Mouse (Mus musculus): ENCODE data around the gene Lhx9. TPM values are rescaled to one million over a fixed set of nuclear protein-coding genes. Genes with fewer than 3 reads are reported as not detected.

Gene Lhx9
- polyA plus RNA-seq, 1 experiment from 2014 or later, result 0.15 TPM

DNA sequence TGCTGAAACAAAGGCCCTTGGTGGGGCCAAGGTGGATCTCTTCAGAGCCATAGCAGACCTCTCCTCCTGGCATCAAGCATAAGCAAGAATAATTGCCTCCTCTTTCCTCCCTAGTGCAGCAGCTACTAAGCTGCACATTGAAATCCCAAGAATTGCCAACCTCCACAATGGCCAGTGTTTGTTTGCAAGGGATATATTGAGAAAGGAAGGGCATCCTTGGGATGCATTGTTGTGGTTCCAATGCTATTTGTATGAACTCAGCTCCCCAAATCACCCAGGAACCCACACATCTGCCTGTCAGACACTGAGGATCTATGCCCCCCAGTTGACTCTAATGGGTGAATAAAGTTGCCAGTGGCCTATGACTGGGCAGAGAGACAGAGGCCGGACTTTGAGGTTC, 2.4 kb upstream of the Lhx9 start:
- Histone ChIP-seq H3K9ac (ENCODE audit: low read length) (no peak overlapping the region), H3K4me3 (ENCODE audit: low read depth, low read length) (no peak overlapping the region), H3K36me3 (ENCODE audit: control insufficient read depth, insufficient read depth, low read length) (no peaks in the 10 kb centered on the region), H3K9me3 (ENCODE audit: control insufficient read depth, low read length) (no peaks in the 10 kb centered on the region), H3K4me2 (replicated peaks; ENCODE audit: low read depth) (no peak overlapping the region), H3K27ac (replicated peaks) (no peak overlapping the region), H3K27me3 (ENCODE audit: control insufficient read depth, insufficient read depth, low read length) (no peaks in the 10 kb centered on the region), H3K4me1 (replicated peaks; ENCODE audit: control insufficient read depth, insufficient read depth) (0 out of 2 replicates have a peak, but pooled peaks cover 4% of the 10 kb centered on the region)
- WGBS, result 95% methylated on average over 1 of the region's 1 CpGs
- DNase-seq (ENCODE audit: low spot score) (no peak), ATAC-seq (ENCODE audit: low FRiP score, low TSS enrichment) (no peak)
- TF ChIP-seq EP300 (optimal IDR thresholded peaks at IDR 0.05) (no peak), CTCF (IDR thresholded peaks at IDR 0.05; ENCODE audit: low read depth) (no peak)

DNA sequence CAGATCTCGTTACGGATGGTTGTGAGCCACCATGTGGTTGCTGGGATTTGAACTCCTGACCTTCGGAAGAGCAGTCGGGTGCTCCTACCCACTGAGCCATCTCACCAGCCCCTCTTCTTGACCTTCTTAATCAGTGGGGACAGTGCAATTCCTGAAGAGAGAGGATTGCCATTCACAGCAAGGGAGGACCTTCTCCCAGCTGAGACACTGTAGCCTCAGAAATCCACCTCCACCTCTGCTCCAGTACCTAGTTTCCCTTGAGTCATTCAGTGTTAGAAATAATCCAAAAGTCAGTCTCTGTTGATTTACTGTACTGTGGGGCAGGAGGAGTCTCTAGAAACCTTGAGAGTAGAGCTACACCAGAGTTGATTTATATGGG, 1.8 kb upstream of the Lhx9 start:
- H3K9ac ChIP-seq (ENCODE audit: low read length), result no peak overlapping the region
- no peak overlapping the region for H3K4me2 ChIP-seq (replicated peaks; ENCODE audit: low read depth)
- no peak for TF ChIP-seq CTCF (IDR thresholded peaks at IDR 0.05; ENCODE audit: low read depth)
- TF ChIP-seq EP300 (optimal IDR thresholded peaks at IDR 0.05), result no peak
- no peak overlapping the region for H3K4me3 ChIP-seq (ENCODE audit: low read depth, low read length)
- ATAC-seq (ENCODE audit: low FRiP score, low TSS enrichment), result no peak
- no peak overlapping the region for H3K27ac ChIP-seq (replicated peaks)
- WGBS, result 63% methylated on average over 2 of the region's 4 CpGs
- H3K27me3 ChIP-seq (ENCODE audit: control insufficient read depth, insufficient read depth, low read length), result peaks cover 4% of the 10 kb centered on the region; the same call in 1 of the 2 replicates
- H3K9me3 ChIP-seq (ENCODE audit: control insufficient read depth, low read length), result no peaks in the 10 kb centered on the region
- no peak for DNase-seq (ENCODE audit: low spot score)
- 0 out of 2 replicates have a peak, but pooled peaks cover 4% of the 10 kb centered on the region for H3K4me1 ChIP-seq (replicated peaks; ENCODE audit: control insufficient read depth, insufficient read depth)
- H3K36me3 ChIP-seq (ENCODE audit: control insufficient read depth, insufficient read depth, low read length), result no peaks in the 10 kb centered on the region

DNA sequence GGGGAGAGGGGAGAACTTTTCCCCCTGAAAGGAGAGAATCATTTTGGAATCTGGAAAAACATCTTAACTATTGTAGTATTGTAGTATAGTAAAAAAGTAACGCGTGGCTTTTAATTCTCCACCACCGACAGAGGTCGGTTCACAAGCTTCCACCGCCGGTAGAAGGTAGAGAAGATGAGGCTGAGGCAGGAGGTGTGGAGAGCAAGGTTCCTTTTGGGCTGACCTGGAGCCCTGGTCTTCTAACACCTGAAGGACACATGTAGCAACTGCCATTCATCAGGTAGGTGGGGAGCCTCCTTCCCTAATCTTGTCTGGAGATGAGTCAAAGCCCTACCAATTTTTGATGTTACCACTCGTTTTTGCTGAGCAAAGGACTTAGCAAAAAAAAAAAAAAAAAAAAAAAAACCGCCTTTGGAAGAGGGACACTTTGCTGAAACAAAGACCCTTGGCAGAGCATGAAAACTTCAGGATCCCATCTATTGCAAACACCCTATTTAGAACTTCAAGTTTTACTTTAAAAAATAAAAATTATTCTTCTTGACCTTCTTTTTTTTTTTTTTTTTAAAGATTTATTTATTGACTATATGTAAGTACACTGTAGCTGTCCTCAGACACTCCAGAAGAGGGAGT, 1.3 kb upstream of the Lhx9 start:
- H3K4me3 ChIP-seq (ENCODE audit: low read depth, low read length), result no peak overlapping the region
- H3K4me1 ChIP-seq (replicated peaks; ENCODE audit: control insufficient read depth, insufficient read depth), result 0 out of 2 replicates have a peak, but pooled peaks cover 4% of the 10 kb centered on the region
- no peak overlapping the region for H3K9ac ChIP-seq (ENCODE audit: low read length)
- TF ChIP-seq EP300 (optimal IDR thresholded peaks at IDR 0.05) (no peak), CTCF (IDR thresholded peaks at IDR 0.05; ENCODE audit: low read depth) (no peak)
- no peak overlapping the region for H3K4me2 ChIP-seq (replicated peaks; ENCODE audit: low read depth)
- DNase-seq (ENCODE audit: low spot score) (no peak), ATAC-seq (ENCODE audit: low FRiP score, low TSS enrichment) (no peak)
- no peak overlapping the region for H3K27ac ChIP-seq (replicated peaks)
- WGBS, result 27% methylated on average over 8 of the region's 8 CpGs
- H3K27me3 ChIP-seq (ENCODE audit: control insufficient read depth, insufficient read depth, low read length), result peaks cover 7% of the 10 kb centered on the region; the same call in 1 of the 2 replicates
- no peaks in the 10 kb centered on the region for H3K9me3 ChIP-seq (ENCODE audit: control insufficient read depth, low read length)
- H3K36me3 ChIP-seq (ENCODE audit: control insufficient read depth, insufficient read depth, low read length), result no peaks in the 10 kb centered on the region

DNA sequence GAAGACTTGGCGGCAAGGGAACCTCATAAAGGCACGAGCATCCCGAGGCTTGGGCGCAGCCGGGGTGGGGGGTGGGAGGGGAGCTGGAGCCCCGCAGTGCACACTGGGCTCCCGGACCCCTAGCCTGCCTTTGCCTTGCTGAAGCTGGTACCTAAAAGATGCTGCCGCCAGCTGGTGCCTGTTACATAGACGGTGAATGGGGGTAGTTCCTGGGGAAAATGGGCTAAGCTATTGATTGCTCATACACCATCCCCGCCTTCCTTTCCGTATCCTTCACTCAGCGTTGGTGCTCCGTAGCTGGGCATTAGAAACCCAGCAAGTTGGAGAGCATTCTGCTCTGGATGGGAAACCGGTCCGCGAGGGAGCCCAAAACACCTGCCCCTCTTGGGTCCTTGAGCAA, 351 bp downstream of the Lhx9 start:
- H3K9ac ChIP-seq (ENCODE audit: low read length), result no peak overlapping the region
- no peak for TF ChIP-seq EP300 (optimal IDR thresholded peaks at IDR 0.05)
- no peak for TF ChIP-seq CTCF (IDR thresholded peaks at IDR 0.05; ENCODE audit: low read depth)
- DNase-seq (ENCODE audit: low spot score) (no peak), ATAC-seq (ENCODE audit: low FRiP score, low TSS enrichment) (peak; percentile 28)
- 0 out of 2 replicates have a peak, but pooled peaks cover 4% of the 10 kb centered on the region for H3K4me1 ChIP-seq (replicated peaks; ENCODE audit: control insufficient read depth, insufficient read depth)
- under 1% methylated on average over 15 of the region's 16 CpGs for WGBS
- H3K27me3 ChIP-seq (ENCODE audit: control insufficient read depth, insufficient read depth, low read length), result peaks cover 12% of the 10 kb centered on the region; the same call in 1 of the 2 replicates
- H3K4me3 ChIP-seq (ENCODE audit: low read depth, low read length), result peak overlapping the region; percentile 32
- no peak overlapping the region for H3K27ac ChIP-seq (replicated peaks)
- H3K36me3 ChIP-seq (ENCODE audit: control insufficient read depth, insufficient read depth, low read length), result no peaks in the 10 kb centered on the region
- H3K4me2 ChIP-seq (replicated peaks; ENCODE audit: low read depth), result peak overlapping the region; percentile 53
- no peaks in the 10 kb centered on the region for H3K9me3 ChIP-seq (ENCODE audit: control insufficient read depth, low read length)

DNA sequence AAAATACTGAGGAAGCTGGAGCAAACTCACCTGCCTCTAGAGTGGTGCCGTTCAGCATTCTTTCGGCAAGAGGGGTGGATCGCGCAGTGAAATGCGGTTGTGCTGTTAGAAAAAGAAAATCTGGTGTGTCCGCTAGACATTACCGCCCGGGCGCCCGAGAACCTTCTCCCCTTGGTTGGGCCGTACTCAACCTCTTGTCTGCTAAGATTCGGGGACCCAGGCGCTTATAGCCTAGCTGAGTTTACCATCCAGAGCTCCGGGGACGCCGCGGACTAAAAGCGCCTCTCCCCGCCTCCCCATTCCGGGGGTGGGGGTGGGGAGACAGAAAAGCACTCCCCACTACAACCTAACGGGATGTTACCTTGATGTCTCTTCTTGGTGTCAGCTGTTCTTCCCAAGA, 1.2 kb downstream of the Lhx9 start:
- Histone ChIP-seq H3K36me3 (ENCODE audit: control insufficient read depth, insufficient read depth, low read length) (no peaks in the 10 kb centered on the region), H3K4me3 (ENCODE audit: low read depth, low read length) (peak overlapping the region; percentile 21; the same call in 1 of the 2 replicates), H3K4me1 (replicated peaks; ENCODE audit: control insufficient read depth, insufficient read depth) (0 out of 2 replicates have a peak, but pooled peaks cover 4% of the 10 kb centered on the region), H3K9me3 (ENCODE audit: control insufficient read depth, low read length) (no peaks in the 10 kb centered on the region), H3K4me2 (replicated peaks; ENCODE audit: low read depth) (0 out of 2 replicates have a peak overlapping the region, but pooled peaks have one; percentile 20), H3K9ac (ENCODE audit: low read length) (no peak overlapping the region), H3K27me3 (ENCODE audit: control insufficient read depth, insufficient read depth, low read length) (peaks cover 12% of the 10 kb centered on the region; the same call in 1 of the 2 replicates), H3K27ac (replicated peaks) (no peak overlapping the region)
- DNase-seq (ENCODE audit: low spot score) (peak; percentile 14), ATAC-seq (ENCODE audit: low FRiP score, low TSS enrichment) (no peak)
- under 1% methylated on average over 20 of the region's 21 CpGs for WGBS
- TF ChIP-seq CTCF (IDR thresholded peaks at IDR 0.05; ENCODE audit: low read depth), result no peak
- no peak for TF ChIP-seq EP300 (optimal IDR thresholded peaks at IDR 0.05)

DNA sequence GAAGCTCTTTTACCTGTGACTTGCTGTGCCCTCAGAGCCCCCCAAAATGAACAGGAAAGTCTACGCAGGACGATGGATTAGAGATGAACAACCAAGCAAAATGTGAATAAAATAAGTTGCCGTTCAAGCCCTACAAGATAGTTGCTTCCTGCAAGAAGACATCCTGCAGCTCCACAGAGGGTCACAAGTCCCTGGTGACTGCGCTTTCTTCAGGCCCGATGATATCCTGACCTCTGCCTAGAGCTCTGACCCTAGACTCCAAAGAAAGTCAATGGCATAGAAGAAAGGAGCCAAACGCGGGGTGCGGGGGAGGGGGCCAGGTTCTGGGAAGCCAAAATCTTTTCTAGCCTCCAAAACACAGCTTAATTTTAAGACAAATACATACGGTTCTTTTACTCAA, 1.8 kb downstream of the Lhx9 start:
- Histone ChIP-seq H3K9me3 (ENCODE audit: control insufficient read depth, low read length) (no peaks in the 10 kb centered on the region), H3K9ac (ENCODE audit: low read length) (no peak overlapping the region), H3K4me1 (replicated peaks; ENCODE audit: control insufficient read depth, insufficient read depth) (0 out of 2 replicates have a peak, but pooled peaks cover 4% of the 10 kb centered on the region), H3K36me3 (ENCODE audit: control insufficient read depth, insufficient read depth, low read length) (no peaks in the 10 kb centered on the region), H3K27me3 (ENCODE audit: control insufficient read depth, insufficient read depth, low read length) (peaks cover 12% of the 10 kb centered on the region; the same call in 1 of the 2 replicates), H3K4me3 (ENCODE audit: low read depth, low read length) (no peak overlapping the region), H3K27ac (replicated peaks) (no peak overlapping the region), H3K4me2 (replicated peaks; ENCODE audit: low read depth) (no peak overlapping the region)
- DNase-seq (ENCODE audit: low spot score), result no peak
- ATAC-seq (ENCODE audit: low FRiP score, low TSS enrichment), result no peak
- TF ChIP-seq EP300 (optimal IDR thresholded peaks at IDR 0.05) (no peak), CTCF (IDR thresholded peaks at IDR 0.05; ENCODE audit: low read depth) (no peak)
- WGBS, result 15% methylated on average over 9 of the region's 9 CpGs
